Mouse (Mus musculus): ENCODE data around the gene Slc22a14.

Slc22a14 gene

GRCm38 (mm10) chr9:119146098-119146770 lies 219.1 kb downstream of the Slc22a14 start:
- in situ Hi-C loops (cut with MboI; ENCODE audit: low sequenced_read_pairs): no loop called here

GRCm38 (mm10) chr9:119145638-119146037 lies 219.7 kb downstream of the Slc22a14 start:
- in situ Hi-C loops (cut with MboI; ENCODE audit: low sequenced_read_pairs): no loop called here

GRCm38 (mm10) chr9:119145137-119145536 lies 220.2 kb downstream of the Slc22a14 start:
- in situ Hi-C loops (cut with MboI; ENCODE audit: low sequenced_read_pairs): no loop called here

GRCm38 (mm10) chr9:119144696-119145095 lies 220.7 kb downstream of the Slc22a14 start:
- in situ Hi-C loops (cut with MboI; ENCODE audit: low sequenced_read_pairs): no loop called here

GRCm38 (mm10) chr9:119143372-119143771 lies 222.0 kb downstream of the Slc22a14 start:
- in situ Hi-C loops (cut with MboI; ENCODE audit: low sequenced_read_pairs): no loop called here

GRCm38 (mm10) chr9:119142066-119142465 lies 223.3 kb downstream of the Slc22a14 start:
- in situ Hi-C loops (cut with MboI; ENCODE audit: low sequenced_read_pairs): no loop called here

- in situ Hi-C loops (cut with MboI; ENCODE audit: low sequenced_read_pairs): no loop called here
Observed at GRCm38 (mm10) chr9:119138836-119139235, 226.5 kb downstream of the Slc22a14 start.

GRCm38 (mm10) chr9:119130692-119131091 lies 234.7 kb downstream of the Slc22a14 start:
- in situ Hi-C loops (cut with MboI; ENCODE audit: low sequenced_read_pairs): no loop called here

- in situ Hi-C loops (cut with MboI; ENCODE audit: low sequenced_read_pairs): no loop called here
Observed at GRCm38 (mm10) chr9:119128436-119129181, 236.7 kb downstream of the Slc22a14 start.

- in situ Hi-C loops (cut with MboI; ENCODE audit: low sequenced_read_pairs): no loop called here
Observed at GRCm38 (mm10) chr9:119122596-119123369, 242.6 kb downstream of the Slc22a14 start.

- in situ Hi-C loops (cut with MboI; ENCODE audit: low sequenced_read_pairs): no loop called here
Observed at GRCm38 (mm10) chr9:119120168-119120560, 245.2 kb downstream of the Slc22a14 start.
